Mouse (Mus musculus) heart, embryonic 13.5 days (tissue): ENCODE measurements at regions not wholly inside any gene's neighbourhood (a gene's known extent, or its start where the extent isn't known, plus 50 kb on each side); places are given as distances from the start of the nearest gene placed in this dataset.

Experiments
- ATAC-seq: fragments of 200-750 bp; cut with Nextera tagmentation; 2 replicates; pipeline ENCODE4 v1.8.0; 2017; ENCODE audit warnings: moderate TSS enrichment; ENCODE audit not compliant: insufficient number of reproducible peaks, low FRiP score, low TSS enrichment; ENCODE audit errors: extremely low read depth
- H3K27ac ChIP-seq: fragments of 300-500 bp; sonication (generic); replicated peaks from 2 replicates; pipeline ENCODE4 v1.5.1; 2015; ENCODE audit warnings: moderate library complexity, mild to moderate bottlenecking, inconsistent platforms
- H3K27me3 ChIP-seq: fragments of 300-500 bp; sonication (generic); replicated peaks from 2 replicates; pipeline ENCODE4 v1.6.1; 2015; ENCODE audit warnings: mild to moderate bottlenecking, inconsistent platforms
- H3K36me3 ChIP-seq: fragments of 300-500 bp; sonication (generic); 2 replicates; pipeline ENCODE4 v1.6.1; 2015; ENCODE audit warnings: mild to moderate bottlenecking, inconsistent platforms
- H3K4me1 ChIP-seq: fragments of 300-500 bp; sonication (generic); 2 replicates; pipeline ENCODE4 v1.6.1; 2015; ENCODE audit warnings: inconsistent platforms
- H3K4me2 ChIP-seq: fragments of 300-500 bp; sonication (generic); 2 replicates; pipeline ENCODE4 v1.6.1; 2015; ENCODE audit warnings: inconsistent platforms, mild to moderate bottlenecking, moderate library complexity
- H3K4me3 ChIP-seq: fragments of 300-500 bp; sonication (generic); 2 replicates; pipeline ENCODE4 v1.5.1; 2015; ENCODE audit warnings: moderate library complexity, mild to moderate bottlenecking, inconsistent platforms
- H3K9ac ChIP-seq: fragments of 300-500 bp; sonication (generic); 2 replicates; pipeline ENCODE4 v1.6.1; 2015; ENCODE audit warnings: inconsistent platforms, mild to moderate bottlenecking, moderate library complexity
- H3K9me3 ChIP-seq: fragments of 300-500 bp; sonication (generic); 2 replicates; pipeline ENCODE4 v1.6.1; 2016; ENCODE audit warnings: inconsistent platforms
- WGBS: fragments of 180-500 bp; shearing (Covaris S2); methylation state at CpG from one replicate; pipeline ENCODE4 v1.1.7; 2015; ENCODE audit warnings: mixed read lengths; 5-methylcytosine and 5-hydroxymethylcytosine counted together

GRCm38 (mm10) chr13:44360016-44360415 lies 369.3 kb upstream of the Jarid2 start:
- Histone ChIP-seq H3K4me2 (no peak overlapping the region), H3K9ac (no peak overlapping the region), H3K36me3 (no peaks in the 10 kb centered on the region), H3K4me3 (no peak overlapping the region), H3K4me1 (peaks cover 36% of the 10 kb centered on the region), H3K9me3 (no peaks in the 10 kb centered on the region), H3K27ac (no peak overlapping the region), H3K27me3 (no peaks in the 10 kb centered on the region)
- ATAC-seq = no peak
- WGBS = 47% methylated on average over 5 of the region's 5 CpGs

- no peaks in the 10 kb centered on the region for H3K27me3 ChIP-seq
- no peak overlapping the region for H3K4me2 ChIP-seq
- H3K4me3 ChIP-seq = no peak overlapping the region
- H3K9me3 ChIP-seq = no peaks in the 10 kb centered on the region
- no peaks in the 10 kb centered on the region for H3K36me3 ChIP-seq
- WGBS = 68% methylated on average over 15 of the region's 15 CpGs
- H3K27ac ChIP-seq = no peak overlapping the region
- H3K9ac ChIP-seq = 0 out of 2 replicates have a peak overlapping the region, but pooled peaks have one; percentile 3
- ATAC-seq = no peak
- H3K4me1 ChIP-seq = peaks cover 28% of the 10 kb centered on the region
Measured at GRCm38 (mm10) chr13:44360725-44361290, 368.5 kb upstream of the Jarid2 start.

GRCm38 (mm10) chr13:44362293-44363005 lies 366.8 kb upstream of the Jarid2 start:
- peak overlapping the region; percentile 25; the same call in 1 of the 2 replicates for H3K4me2 ChIP-seq
- H3K9me3 ChIP-seq = no peaks in the 10 kb centered on the region
- peak overlapping the region; percentile 59 for H3K27ac ChIP-seq
- no peak for ATAC-seq
- no peaks in the 10 kb centered on the region for H3K36me3 ChIP-seq
- 39% methylated on average over 15 of the region's 15 CpGs for WGBS
- no peak overlapping the region for H3K4me3 ChIP-seq
- H3K27me3 ChIP-seq = no peaks in the 10 kb centered on the region
- H3K9ac ChIP-seq = no peak overlapping the region
- peaks cover 21% of the 10 kb centered on the region for H3K4me1 ChIP-seq

GRCm38 (mm10) chr13:44363016-44363415 lies 366.3 kb upstream of the Jarid2 start:
- Histone ChIP-seq H3K4me2 (0 out of 2 replicates have a peak overlapping the region, but pooled peaks have one; percentile 25), H3K9me3 (no peaks in the 10 kb centered on the region), H3K4me3 (no peak overlapping the region), H3K9ac (no peak overlapping the region), H3K36me3 (no peaks in the 10 kb centered on the region), H3K4me1 (peaks cover 26% of the 10 kb centered on the region), H3K27ac (peak overlapping the region; percentile 59; the same call in 1 of the 2 replicates), H3K27me3 (no peaks in the 10 kb centered on the region)
- ATAC-seq = no peak
- WGBS = 34% methylated on average over 2 of the region's 2 CpGs

GRCm38 (mm10) chr13:44369301-44369700 lies 360.0 kb upstream of the Jarid2 start:
- no peaks in the 10 kb centered on the region for H3K9me3 ChIP-seq
- no peak overlapping the region for H3K9ac ChIP-seq
- H3K27ac ChIP-seq = no peak overlapping the region
- H3K27me3 ChIP-seq = no peaks in the 10 kb centered on the region
- no peak overlapping the region for H3K4me2 ChIP-seq
- WGBS = 64% methylated on average over 7 of the region's 7 CpGs
- no peak overlapping the region for H3K4me3 ChIP-seq
- ATAC-seq = no peak
- peaks cover 12% of the 10 kb centered on the region for H3K4me1 ChIP-seq
- no peaks in the 10 kb centered on the region for H3K36me3 ChIP-seq

- Histone ChIP-seq H3K36me3 (no peaks in the 10 kb centered on the region), H3K4me2 (no peak overlapping the region), H3K27ac (no peak overlapping the region), H3K4me3 (no peak overlapping the region), H3K27me3 (no peaks in the 10 kb centered on the region), H3K4me1 (peaks cover 8% of the 10 kb centered on the region), H3K9ac (no peak overlapping the region), H3K9me3 (no peaks in the 10 kb centered on the region)
- ATAC-seq = no peak
- WGBS = 60% methylated on average over 6 of the region's 6 CpGs
Measured at GRCm38 (mm10) chr13:44372361-44372877, 356.9 kb upstream of the Jarid2 start.

GRCm38 (mm10) chr13:44375476-44376159 lies 353.7 kb upstream of the Jarid2 start:
- WGBS = 67% methylated on average over 13 of the region's 13 CpGs

GRCm38 (mm10) chr13:44376160-44376488 lies 353.1 kb upstream of the Jarid2 start:
- Histone ChIP-seq H3K27me3 (no peaks in the 10 kb centered on the region), H3K4me2 (no peak overlapping the region), H3K9me3 (no peaks in the 10 kb centered on the region), H3K36me3 (no peaks in the 10 kb centered on the region), H3K27ac (no peak overlapping the region), H3K4me1 (peaks cover 6% of the 10 kb centered on the region; the same call in 1 of the 2 replicates), H3K4me3 (no peak overlapping the region), H3K9ac (no peak overlapping the region)
- 67% methylated on average over 3 of the region's 3 CpGs for WGBS
- ATAC-seq = no peak

More at GRCm38 (mm10) chr13:44375476-44376159, 353.7 kb upstream of the Jarid2 start:
- no peak for ATAC-seq
- no peak overlapping the region for H3K4me3 ChIP-seq
- no peak overlapping the region for H3K27ac ChIP-seq
- no peaks in the 10 kb centered on the region for H3K9me3 ChIP-seq
- H3K4me2 ChIP-seq = no peak overlapping the region
- H3K9ac ChIP-seq = no peak overlapping the region
- peaks cover 6% of the 10 kb centered on the region; the same call in 1 of the 2 replicates for H3K4me1 ChIP-seq
- no peaks in the 10 kb centered on the region for H3K36me3 ChIP-seq
- H3K27me3 ChIP-seq = no peaks in the 10 kb centered on the region

GRCm38 (mm10) chr13:44381721-44382450 lies 347.4 kb upstream of the Jarid2 start:
- no peak overlapping the region for H3K4me2 ChIP-seq
- ATAC-seq = no peak
- H3K27ac ChIP-seq = no peak overlapping the region
- no peak overlapping the region for H3K9ac ChIP-seq
- no peaks in the 10 kb centered on the region for H3K36me3 ChIP-seq
- 80% methylated on average over 7 of the region's 7 CpGs for WGBS
- H3K27me3 ChIP-seq = no peaks in the 10 kb centered on the region
- H3K9me3 ChIP-seq = no peaks in the 10 kb centered on the region
- peaks cover 14% of the 10 kb centered on the region for H3K4me1 ChIP-seq
- H3K4me3 ChIP-seq = no peak overlapping the region

GRCm38 (mm10) chr13:44383322-44383721 lies 346.0 kb upstream of the Jarid2 start:
- H3K4me3 ChIP-seq = no peak overlapping the region
- no peak for ATAC-seq
- no peaks in the 10 kb centered on the region for H3K36me3 ChIP-seq
- peaks cover 12% of the 10 kb centered on the region for H3K4me1 ChIP-seq
- 55% methylated on average over 11 of the region's 11 CpGs for WGBS
- no peaks in the 10 kb centered on the region for H3K27me3 ChIP-seq
- peaks cover 4% of the 10 kb centered on the region; the same call in 1 of the 2 replicates for H3K9me3 ChIP-seq
- no peak overlapping the region for H3K27ac ChIP-seq
- 0 out of 2 replicates have a peak overlapping the region, but pooled peaks have one; percentile 13 for H3K9ac ChIP-seq
- 0 out of 2 replicates have a peak overlapping the region, but pooled peaks have one; percentile 6 for H3K4me2 ChIP-seq

GRCm38 (mm10) chr13:44386767-44387166 lies 342.5 kb upstream of the Jarid2 start:
- H3K4me3 ChIP-seq = no peak overlapping the region
- WGBS = 72% methylated on average over 8 of the region's 8 CpGs
- ATAC-seq = no peak
- no peak overlapping the region for H3K27ac ChIP-seq
- no peaks in the 10 kb centered on the region for H3K36me3 ChIP-seq
- H3K4me2 ChIP-seq = no peak overlapping the region
- H3K9ac ChIP-seq = no peak overlapping the region
- H3K4me1 ChIP-seq = peaks cover 12% of the 10 kb centered on the region
- no peaks in the 10 kb centered on the region for H3K27me3 ChIP-seq
- H3K9me3 ChIP-seq = peaks cover 4% of the 10 kb centered on the region; the same call in 1 of the 2 replicates
